Mouse (Mus musculus): ENCODE data around the gene Btbd9.

GRCm38 (mm10) chr17:30458926-30459325, 117.4 kb downstream of the Btbd9 start:
- TF ChIP-seq ZC3H11A (IDR thresholded peaks at IDR 0.05; ENCODE audit: borderline replicate concordance, low read depth, low read length) (no peak), MAFK (IDR thresholded peaks at IDR 0.05; ENCODE audit: insufficient read depth, low read depth, low read length) (no peak), ZNF384 (IDR thresholded peaks at IDR 0.05; ENCODE audit: low read depth, low read length) (no peak), HCFC1 (IDR thresholded peaks at IDR 0.05; ENCODE audit: borderline replicate concordance, insufficient read depth, low read length) (no peak)
